Mouse (Mus musculus): Measurements from ENCODE around the gene Srgap3. TPM values are rescaled to one million over a fixed set of nuclear protein-coding genes. Genes with fewer than 3 reads are reported as not detected.
A peak's percentile ranks its signal among the peaks of the same experiment; 100 is the strongest.

Gene Srgap3
- polyA plus RNA-seq, 1 experiment from 2014 or later: 68.8 TPM

- DNase-seq: no peak
- no peak overlapping the region for H3K9ac ChIP-seq (replicated peaks; ENCODE audit: low read length)
- H3K36me3 ChIP-seq (ENCODE audit: control insufficient read depth, insufficient read depth, low read length): peaks cover 12% of the 10 kb centered on the region
- no peak overlapping the region for H3K4me2 ChIP-seq (ENCODE audit: low read length)
- ATAC-seq (ENCODE audit: low FRiP score, low TSS enrichment): no peak
- no peaks in the 10 kb centered on the region for H3K9me3 ChIP-seq (ENCODE audit: control insufficient read depth, low read length)
- H3K4me3 ChIP-seq (replicated peaks; ENCODE audit: low read depth, low read length): no peak overlapping the region
- H3K4me1 ChIP-seq (ENCODE audit: control insufficient read depth, insufficient read depth, low read length): peaks cover 16% of the 10 kb centered on the region; the same call in 1 of the 2 replicates
- H3K27me3 ChIP-seq (ENCODE audit: control insufficient read depth, insufficient read depth, low read length): no peaks in the 10 kb centered on the region
- 92% methylated on average over 5 of the region's 5 CpGs for WGBS
- H3K27ac ChIP-seq (replicated peaks; ENCODE audit: low read depth, low read length): no peak overlapping the region
These were observed 153.2 kb downstream of the Srgap3 start for GRCm38 (mm10) chr6:112793887-112794286.

- Histone ChIP-seq H3K27me3 (ENCODE audit: control insufficient read depth, insufficient read depth, low read length) (no peaks in the 10 kb centered on the region), H3K36me3 (ENCODE audit: control insufficient read depth, insufficient read depth, low read length) (peaks cover 14% of the 10 kb centered on the region), H3K9ac (replicated peaks; ENCODE audit: low read length) (no peak overlapping the region), H3K27ac (replicated peaks; ENCODE audit: low read depth, low read length) (peak overlapping the region; percentile 26; the same call in 1 of the 2 replicates), H3K4me2 (ENCODE audit: low read length) (no peak overlapping the region), H3K9me3 (ENCODE audit: control insufficient read depth, low read length) (no peaks in the 10 kb centered on the region), H3K4me1 (ENCODE audit: control insufficient read depth, insufficient read depth, low read length) (peaks cover 21% of the 10 kb centered on the region; the same call in 1 of the 2 replicates), H3K4me3 (replicated peaks; ENCODE audit: low read depth, low read length) (no peak overlapping the region)
- DNase-seq (no peak), ATAC-seq (ENCODE audit: low FRiP score, low TSS enrichment) (no peak)
- 61% methylated on average over 6 of the region's 6 CpGs for WGBS
These were observed 157.2 kb downstream of the Srgap3 start for GRCm38 (mm10) chr6:112789901-112790300.

GRCm38 (mm10) chr6:112788617-112789016, 158.4 kb downstream of the Srgap3 start:
- DNase-seq: no peak
- H3K27me3 ChIP-seq (ENCODE audit: control insufficient read depth, insufficient read depth, low read length): no peaks in the 10 kb centered on the region
- H3K9me3 ChIP-seq (ENCODE audit: control insufficient read depth, low read length): no peaks in the 10 kb centered on the region
- H3K27ac ChIP-seq (replicated peaks; ENCODE audit: low read depth, low read length): peak overlapping the region; percentile 43
- H3K36me3 ChIP-seq (ENCODE audit: control insufficient read depth, insufficient read depth, low read length): peaks cover 14% of the 10 kb centered on the region
- H3K4me1 ChIP-seq (ENCODE audit: control insufficient read depth, insufficient read depth, low read length): peaks cover 21% of the 10 kb centered on the region; the same call in 1 of the 2 replicates
- WGBS: 20% methylated on average over 10 of the region's 10 CpGs
- no peak overlapping the region for H3K4me3 ChIP-seq (replicated peaks; ENCODE audit: low read depth, low read length)
- no peak overlapping the region for H3K4me2 ChIP-seq (ENCODE audit: low read length)
- H3K9ac ChIP-seq (replicated peaks; ENCODE audit: low read length): no peak overlapping the region
- ATAC-seq (ENCODE audit: low FRiP score, low TSS enrichment): no peak

- Histone ChIP-seq H3K27ac (replicated peaks; ENCODE audit: low read depth, low read length) (peak overlapping the region; percentile 43), H3K36me3 (ENCODE audit: control insufficient read depth, insufficient read depth, low read length) (peaks cover 9% of the 10 kb centered on the region), H3K4me1 (ENCODE audit: control insufficient read depth, insufficient read depth, low read length) (peaks cover 21% of the 10 kb centered on the region; the same call in 1 of the 2 replicates), H3K4me3 (replicated peaks; ENCODE audit: low read depth, low read length) (no peak overlapping the region), H3K4me2 (ENCODE audit: low read length) (no peak overlapping the region), H3K27me3 (ENCODE audit: control insufficient read depth, insufficient read depth, low read length) (no peaks in the 10 kb centered on the region), H3K9ac (replicated peaks; ENCODE audit: low read length) (no peak overlapping the region), H3K9me3 (ENCODE audit: control insufficient read depth, low read length) (no peaks in the 10 kb centered on the region)
- ATAC-seq (ENCODE audit: low FRiP score, low TSS enrichment) (no peak), DNase-seq (no peak)
- 88% methylated on average over 1 of the region's 1 CpGs for WGBS
These were observed 158.9 kb downstream of the Srgap3 start for GRCm38 (mm10) chr6:112788174-112788573.

- 0 out of 2 replicates have a peak overlapping the region, but pooled peaks have one; percentile 20 for H3K27ac ChIP-seq (replicated peaks; ENCODE audit: low read depth, low read length)
- 88% methylated on average over 10 of the region's 10 CpGs for WGBS
- ATAC-seq (ENCODE audit: low FRiP score, low TSS enrichment) (no peak), DNase-seq (no peak)
- H3K4me3 ChIP-seq (replicated peaks; ENCODE audit: low read depth, low read length): no peak overlapping the region
- no peaks in the 10 kb centered on the region for H3K9me3 ChIP-seq (ENCODE audit: control insufficient read depth, low read length)
- peaks cover 31% of the 10 kb centered on the region for H3K36me3 ChIP-seq (ENCODE audit: control insufficient read depth, insufficient read depth, low read length)
- H3K9ac ChIP-seq (replicated peaks; ENCODE audit: low read length): no peak overlapping the region
- no peak overlapping the region for H3K4me2 ChIP-seq (ENCODE audit: low read length)
- H3K4me1 ChIP-seq (ENCODE audit: control insufficient read depth, insufficient read depth, low read length): no peaks in the 10 kb centered on the region
- no peaks in the 10 kb centered on the region for H3K27me3 ChIP-seq (ENCODE audit: control insufficient read depth, insufficient read depth, low read length)
These were observed 165.5 kb downstream of the Srgap3 start for GRCm38 (mm10) chr6:112781409-112782093.

- 89% methylated on average over 3 of the region's 3 CpGs for WGBS
- Histone ChIP-seq H3K36me3 (ENCODE audit: control insufficient read depth, insufficient read depth, low read length) (peaks cover 62% of the 10 kb centered on the region), H3K9ac (replicated peaks; ENCODE audit: low read length) (no peak overlapping the region), H3K4me3 (replicated peaks; ENCODE audit: low read depth, low read length) (no peak overlapping the region), H3K4me1 (ENCODE audit: control insufficient read depth, insufficient read depth, low read length) (no peaks in the 10 kb centered on the region), H3K27ac (replicated peaks; ENCODE audit: low read depth, low read length) (no peak overlapping the region), H3K27me3 (ENCODE audit: control insufficient read depth, insufficient read depth, low read length) (no peaks in the 10 kb centered on the region), H3K4me2 (ENCODE audit: low read length) (no peak overlapping the region), H3K9me3 (ENCODE audit: control insufficient read depth, low read length) (no peaks in the 10 kb centered on the region)
- ATAC-seq (ENCODE audit: low FRiP score, low TSS enrichment) (no peak), DNase-seq (no peak)
These were observed 168.9 kb downstream of the Srgap3 start for GRCm38 (mm10) chr6:112778211-112778610.

- no peaks in the 10 kb centered on the region for H3K9me3 ChIP-seq (ENCODE audit: control insufficient read depth, low read length)
- ATAC-seq (ENCODE audit: low FRiP score, low TSS enrichment) (no peak), DNase-seq (no peak)
- WGBS: 92% methylated on average over 6 of the region's 6 CpGs
- no peak overlapping the region for H3K4me3 ChIP-seq (replicated peaks; ENCODE audit: low read depth, low read length)
- H3K36me3 ChIP-seq (ENCODE audit: control insufficient read depth, insufficient read depth, low read length): peaks cover 75% of the 10 kb centered on the region
- H3K9ac ChIP-seq (replicated peaks; ENCODE audit: low read length): no peak overlapping the region
- no peaks in the 10 kb centered on the region for H3K4me1 ChIP-seq (ENCODE audit: control insufficient read depth, insufficient read depth, low read length)
- H3K27me3 ChIP-seq (ENCODE audit: control insufficient read depth, insufficient read depth, low read length): no peaks in the 10 kb centered on the region
- no peak overlapping the region for H3K27ac ChIP-seq (replicated peaks; ENCODE audit: low read depth, low read length)
- no peak overlapping the region for H3K4me2 ChIP-seq (ENCODE audit: low read length)
These were observed 170.3 kb downstream of the Srgap3 start for GRCm38 (mm10) chr6:112776718-112777117.

GRCm38 (mm10) chr6:112773754-112774153, 173.3 kb downstream of the Srgap3 start:
- Histone ChIP-seq H3K36me3 (ENCODE audit: control insufficient read depth, insufficient read depth, low read length) (peaks cover 85% of the 10 kb centered on the region), H3K27ac (replicated peaks; ENCODE audit: low read depth, low read length) (no peak overlapping the region), H3K4me3 (replicated peaks; ENCODE audit: low read depth, low read length) (no peak overlapping the region), H3K27me3 (ENCODE audit: control insufficient read depth, insufficient read depth, low read length) (no peaks in the 10 kb centered on the region), H3K9ac (replicated peaks; ENCODE audit: low read length) (no peak overlapping the region), H3K4me1 (ENCODE audit: control insufficient read depth, insufficient read depth, low read length) (no peaks in the 10 kb centered on the region), H3K4me2 (ENCODE audit: low read length) (no peak overlapping the region), H3K9me3 (ENCODE audit: control insufficient read depth, low read length) (no peaks in the 10 kb centered on the region)
- no peak for ATAC-seq (ENCODE audit: low FRiP score, low TSS enrichment)
- 93% methylated on average over 7 of the region's 7 CpGs for WGBS
- no peak for DNase-seq

- WGBS: 98% methylated on average over 2 of the region's 2 CpGs
- H3K4me1 ChIP-seq (ENCODE audit: control insufficient read depth, insufficient read depth, low read length): no peaks in the 10 kb centered on the region
These were observed 176.1 kb downstream of the Srgap3 start for GRCm38 (mm10) chr6:112770996-112771395.

More at GRCm38 (mm10) chr6:112770996-112771395, 176.1 kb downstream of the Srgap3 start:
- ATAC-seq (ENCODE audit: low FRiP score, low TSS enrichment): no peak
- H3K9ac ChIP-seq (replicated peaks; ENCODE audit: low read length): no peak overlapping the region
- no peaks in the 10 kb centered on the region for H3K9me3 ChIP-seq (ENCODE audit: control insufficient read depth, low read length)
- no peak overlapping the region for H3K4me3 ChIP-seq (replicated peaks; ENCODE audit: low read depth, low read length)
- DNase-seq: no peak
- H3K4me2 ChIP-seq (ENCODE audit: low read length): no peak overlapping the region
- no peaks in the 10 kb centered on the region for H3K27me3 ChIP-seq (ENCODE audit: control insufficient read depth, insufficient read depth, low read length)
- H3K36me3 ChIP-seq (ENCODE audit: control insufficient read depth, insufficient read depth, low read length): peaks cover 94% of the 10 kb centered on the region
- H3K27ac ChIP-seq (replicated peaks; ENCODE audit: low read depth, low read length): no peak overlapping the region

Data from midbrain, embryonic 14.5 days (tissue).